Mouse (Mus musculus): ENCODE measurements around the gene Nrros.

DNA sequence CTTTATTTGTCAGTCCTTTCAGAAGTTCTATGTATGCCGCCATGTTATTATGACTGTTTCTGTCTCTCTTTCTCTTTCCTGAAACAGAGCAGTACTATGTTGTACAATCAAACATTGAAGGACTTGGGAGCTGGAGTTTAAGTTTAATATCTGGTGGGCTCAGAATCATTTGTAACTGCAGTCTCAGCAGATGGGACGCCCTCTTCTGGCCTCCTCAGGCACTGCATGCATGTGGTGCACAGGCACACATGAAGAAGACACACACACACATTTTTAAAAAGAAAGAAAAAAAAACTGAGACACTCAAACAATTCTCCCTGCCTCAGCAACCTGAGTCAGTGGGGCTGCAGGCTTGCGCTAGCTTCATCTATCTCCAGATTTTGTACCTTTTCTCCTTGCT lies 44.9 kb downstream of the Nrros start:
- no peak for TF ChIP-seq CTCF (IDR thresholded peaks at IDR 0.05; ENCODE audit: low read depth, low read length)
- no peak for TF ChIP-seq POLR2A (IDR thresholded peaks at IDR 0.05; ENCODE audit: borderline replicate concordance, low read depth, low read length)

Measured in bone marrow macrophage, adult 2 months (primary cell).